Mouse (Mus musculus) liver, embryonic 14.5 days (tissue): Measurements from ENCODE around the gene Samd8.

ENCODE experiments used
- CTCF ChIP-seq: IDR thresholded peaks from 2 replicates; pipeline ENCODE4 v1.5.1; 2016; ENCODE audit warnings: antibody characterized with exemption, low read depth, control low read depth
- EP300 ChIP-seq: IDR thresholded peaks from 2 replicates; pipeline ENCODE4 v1.6.1; 2016; ENCODE audit warnings: antibody characterized with exemption, low read depth

- TF ChIP-seq CTCF = no peak
- TF ChIP-seq EP300 = no peak
Measured at GRCm38 (mm10) chr14:21772506-21773281, 22.4 kb downstream of the Samd8 start.
